Mouse (Mus musculus) spleen, adult 18-20 months (tissue): ENCODE measurements at regions not wholly inside any gene's neighbourhood (a gene's known extent, or its start where the extent isn't known, plus 50 kb on each side); places are given as distances from the start of the nearest gene placed in this dataset.
A peak's percentile ranks its signal among the peaks of the same experiment; 100 is the strongest.

Experiments used
- DNase-seq, 2 experiments: peaks; one replicate each; pipeline ENCODE4 v3.0.0; 2022; ENCODE audit warnings: mixed read lengths in 2 of 2

DNA sequence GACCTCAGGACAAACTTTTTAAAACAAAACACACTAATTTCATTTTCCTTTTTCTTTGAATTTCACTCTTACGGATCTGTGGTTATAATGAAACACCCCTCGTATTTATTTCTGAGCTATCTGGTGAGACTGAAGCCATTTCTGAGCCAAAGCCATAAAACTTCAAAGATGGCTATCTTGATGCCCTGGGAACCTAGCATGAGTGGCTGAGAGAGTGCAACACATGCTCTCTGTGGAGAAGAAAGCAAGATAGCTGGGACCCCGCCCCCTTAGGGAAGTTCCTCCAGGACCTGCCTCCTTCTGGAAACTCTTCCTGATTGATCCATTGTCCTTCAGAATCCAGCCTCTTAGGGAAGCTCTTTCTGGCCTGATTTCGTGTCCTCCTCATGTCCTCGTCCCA is 57.6 kb upstream of the Myb start:
- DNase-seq, result no peak

- DNase-seq, result no peak
These were observed 60.0 kb upstream of the Myb start for GRCm38 (mm10) chr10:21220795-21221194.

GRCm38 (mm10) chr10:21221290-21221926 is 60.6 kb upstream of the Myb start:
- DNase-seq, result no peak

GRCm38 (mm10) chr10:21222104-21223034 is 61.6 kb upstream of the Myb start:
- no peak for DNase-seq

GRCm38 (mm10) chr10:21223104-21223910 is 62.5 kb upstream of the Myb start:
- no peak for DNase-seq

DNA sequence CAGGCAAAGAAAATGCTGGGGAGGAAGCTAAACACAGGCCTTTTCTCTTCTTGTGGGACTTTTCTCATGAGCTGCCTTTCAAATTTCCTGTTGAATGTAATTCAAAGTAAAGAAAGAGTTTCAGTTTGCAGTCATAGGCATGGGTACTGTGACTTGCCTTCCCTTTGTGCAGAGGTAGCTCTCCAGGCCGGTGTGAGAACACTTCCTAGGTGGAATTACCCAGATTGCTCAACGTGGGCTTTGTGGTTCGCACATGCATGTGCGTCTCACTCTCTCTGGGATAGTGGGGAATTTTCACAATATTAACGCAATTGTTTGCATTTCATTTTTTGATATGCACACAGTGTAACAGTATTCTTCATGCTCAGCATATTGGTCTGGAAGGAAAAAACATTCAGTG is 63.4 kb upstream of the Myb start:
- DNase-seq, result no peak

DNA sequence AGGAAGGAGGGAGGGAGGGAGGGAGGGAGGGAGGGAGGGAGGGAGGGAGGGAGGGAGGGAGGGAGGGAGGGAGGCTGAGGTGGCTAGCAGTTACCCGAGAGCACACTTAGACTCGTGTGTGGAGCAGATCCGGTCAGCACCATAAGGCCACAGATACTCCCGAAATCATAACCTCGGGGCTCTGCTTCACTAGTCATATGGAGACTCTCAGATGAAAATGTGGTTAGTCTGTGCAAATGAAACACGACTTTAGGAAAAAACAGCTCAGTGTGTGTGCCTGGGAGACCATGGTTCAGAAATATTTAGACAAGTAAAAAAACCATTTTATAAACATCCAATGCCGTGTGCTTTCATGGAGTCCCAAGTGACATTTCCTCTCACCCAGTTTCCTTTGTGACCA is 65.4 kb upstream of the Myb start:
- no peak for DNase-seq

GRCm38 (mm10) chr10:21227764-21228163 is 67.0 kb upstream of the Myb start:
- DNase-seq, result no peak

DNA sequence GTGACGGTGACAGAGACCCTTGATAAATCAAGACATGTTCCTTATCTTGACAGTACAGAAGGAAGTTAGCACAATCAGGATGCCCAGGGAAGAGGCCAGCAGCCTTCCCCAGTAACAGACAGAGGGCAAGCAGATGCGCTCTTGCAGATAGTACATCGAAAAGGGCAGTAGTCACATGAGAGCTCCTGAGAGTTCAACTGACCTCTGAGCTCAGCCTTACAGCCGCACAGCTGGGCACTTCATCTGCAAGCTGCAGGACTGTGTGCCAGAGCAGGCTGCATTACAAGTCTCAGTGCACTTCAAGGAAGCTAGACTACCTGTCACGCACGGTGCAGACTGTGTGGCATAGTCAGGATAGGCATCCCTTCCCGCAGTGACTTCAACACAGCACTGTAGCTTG is 67.2 kb upstream of the Hbs1l start:
- DNase-seq, result no peak

GRCm38 (mm10) chr10:21235172-21235571 is 60.6 kb upstream of the Hbs1l start:
- DNase-seq, result peak in 1 of 2 experiments; percentile 11

- DNase-seq, result no peak
These were observed 58.8 kb upstream of the Hbs1l start for GRCm38 (mm10) chr10:21237000-21237399.

DNA sequence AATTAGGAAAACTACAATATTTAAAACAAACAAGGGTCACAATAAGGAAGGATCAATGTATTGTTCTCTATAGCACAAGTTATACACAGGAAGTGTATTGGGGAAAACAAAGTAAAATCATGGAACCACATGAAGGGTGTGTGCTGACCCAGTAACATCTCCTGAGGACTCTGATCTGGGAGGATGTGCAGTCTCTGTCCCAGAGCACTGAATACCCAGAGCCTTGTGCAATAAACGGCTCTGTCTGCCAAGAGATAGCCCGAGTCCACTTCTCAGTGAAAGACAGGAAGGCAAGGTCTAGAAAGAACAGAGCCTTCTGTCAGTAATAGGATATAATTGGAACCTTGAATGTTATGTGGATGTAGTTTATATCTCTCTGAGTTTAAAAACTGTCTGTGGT is 56.3 kb upstream of the Hbs1l start:
- no peak for DNase-seq

DNA sequence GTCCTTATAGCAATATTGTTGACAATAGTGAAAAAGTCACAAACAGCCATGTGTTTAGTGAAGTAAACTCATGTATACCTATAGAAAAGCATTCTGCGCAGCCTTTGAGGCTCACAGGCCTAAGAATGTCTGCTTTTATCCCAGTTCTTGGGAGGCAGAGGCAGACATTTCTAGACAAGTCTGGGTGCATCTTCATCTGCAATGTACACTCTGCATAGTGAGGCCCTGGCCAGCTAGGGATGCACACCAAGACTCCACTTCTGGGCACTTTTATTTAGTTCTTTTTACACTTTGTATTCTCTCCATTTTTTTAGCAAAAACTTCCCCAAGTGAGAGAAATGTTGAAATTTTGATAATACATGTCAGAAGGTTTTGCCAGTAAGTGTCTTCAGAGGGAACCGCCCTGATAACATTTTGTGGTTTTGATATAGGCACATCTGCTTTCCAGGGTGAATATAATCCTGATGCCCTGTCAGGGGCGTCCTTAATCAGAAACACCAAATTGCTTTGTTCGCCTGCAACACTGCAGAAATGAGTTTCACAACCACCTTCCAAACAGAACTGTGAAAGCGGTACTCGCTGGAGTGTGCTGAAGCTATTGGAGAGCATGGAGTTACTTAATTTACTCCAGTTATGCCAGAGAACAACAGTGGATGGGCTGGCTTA is 54.1 kb upstream of the Hbs1l start:
- no peak for DNase-seq

GRCm38 (mm10) chr10:21242471-21243231 is 53.1 kb upstream of the Hbs1l start:
- DNase-seq, result no peak

DNA sequence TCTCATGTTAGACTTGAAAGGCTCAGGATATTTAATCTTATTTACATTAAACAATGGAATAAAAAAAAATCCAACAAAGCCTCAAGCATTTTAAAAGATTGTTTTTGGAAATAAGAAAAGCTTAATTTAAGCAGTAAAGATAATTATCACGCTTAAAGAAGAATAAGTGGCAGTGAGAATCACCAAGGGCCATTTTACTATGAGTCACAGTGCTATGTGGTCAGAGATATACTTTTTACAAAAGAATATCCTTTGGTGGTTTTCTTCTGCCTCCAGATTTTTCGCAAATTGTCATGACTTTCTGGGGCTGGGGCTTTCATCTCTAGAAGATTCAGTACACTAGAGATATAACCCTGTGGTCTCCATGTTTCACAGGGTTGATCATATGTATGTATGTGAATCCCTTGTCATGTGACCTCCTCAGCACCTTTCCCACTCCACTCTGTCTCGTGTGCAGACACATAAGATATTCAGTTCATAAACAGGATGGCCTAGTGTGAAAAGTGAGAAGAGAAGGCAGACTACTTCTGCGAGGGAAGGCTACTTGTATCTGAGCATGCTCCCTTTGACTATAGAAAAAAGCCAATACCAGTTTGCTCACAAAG is 50.8 kb upstream of the Hbs1l start:
- DNase-seq, result no peak

- no peak for DNase-seq
These were observed 50.2 kb upstream of the Hbs1l start for GRCm38 (mm10) chr10:21245558-21245957.
